Mouse (Mus musculus): ENCODE data around the gene Lrrn4. TPM values are rescaled to one million over a fixed set of nuclear protein-coding genes. Genes with fewer than 3 reads are reported as not detected.

Lrrn4 gene
- total and polyA plus RNA-seq, 3 experiments: not detected

DNA sequence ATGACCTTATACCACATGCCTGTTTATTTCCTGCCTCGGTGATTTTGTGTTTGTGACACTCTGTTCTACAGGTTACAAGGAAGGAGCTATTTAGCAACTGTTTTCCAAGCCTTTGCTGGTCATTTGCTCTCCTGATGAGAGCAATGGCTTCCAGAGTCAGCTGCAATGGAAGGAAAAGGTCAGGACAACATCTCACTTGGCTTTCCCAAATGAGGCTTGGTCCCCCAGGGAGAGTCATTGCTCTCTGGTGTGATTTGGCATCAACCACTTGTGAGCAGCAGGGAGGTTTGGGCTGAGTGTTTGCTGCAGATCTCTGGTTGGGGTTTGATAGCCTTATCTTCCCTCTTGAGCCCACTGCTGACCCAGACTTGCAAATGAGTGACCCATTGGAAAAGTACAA, 19.9 kb upstream of the Lrrn4 start:
- H3K9me3 ChIP-seq (replicated peaks; ENCODE audit: low read length): no peaks in the 10 kb centered on the region
- H3K4me1 ChIP-seq (ENCODE audit: control insufficient read depth in 1 of 2, insufficient read depth in 2 of 2): peaks cover 0 to 8% of the 10 kb centered on the region in 2 experiments; a peak in 2 of 4 replicates
- in situ Hi-C loops (cut with MboI; ENCODE audit: low pct_ligation_motif_present, low pct_unique_long_range_greater_than_20kb, low sequenced_read_pairs) (loop anchor here (5.0 to 25.0 kb wide), 3 partner anchors 53 to 588 kb away; partner anchors contain the start of gene Crls1), dilution Hi-C loops (cut with MboI; ENCODE audit: extremely low pct_ligation_motif_present, extremely low pct_unique_long_range_greater_than_20kb, low sequenced_read_pairs) (no loop called here)
- no peaks in the 10 kb centered on the region for H3K27me3 ChIP-seq (replicated peaks)
- H3K4me2 ChIP-seq (ENCODE audit: insufficient read depth, low read depth, poor library complexity, severe bottlenecking): no peak overlapping the region
- no peaks in the 10 kb centered on the region for H3K79me2 ChIP-seq (replicated peaks; ENCODE audit: control insufficient read depth, extremely low read depth, insufficient read depth, poor library complexity, severe bottlenecking)
- H3K27ac ChIP-seq (ENCODE audit: insufficient read depth, low read depth): no peak overlapping the region
- H3K36me3 ChIP-seq (replicated peaks in 1 of 2; ENCODE audit: control insufficient read depth in 1 of 2, insufficient read depth in 1 of 2, low read length in 1 of 2): no peaks in the 10 kb centered on the region
- H3K4me3 ChIP-seq (replicated peaks in 1 of 3; ENCODE audit: low read depth in 2 of 3, low read length in 2 of 3, poor library complexity in 1 of 3): no peak overlapping the region
- no peak for DNase-seq (ENCODE audit: extremely low read depth)
- no peak overlapping the region for H3K9ac ChIP-seq (ENCODE audit: insufficient read depth, low read depth)
- TF ChIP-seq CHD2 (IDR thresholded peaks at IDR 0.05; ENCODE audit: low read length) (no peak), E2F4 (IDR thresholded peaks at IDR 0.05; ENCODE audit: insufficient replicate concordance, low read depth, low read length) (no peak), EP300 (IDR thresholded peaks at IDR 0.05; ENCODE audit: low read length) (no peak), CTCF (conservative IDR thresholded peaks at IDR 0.05 in 1 of 2, IDR thresholded peaks at IDR 0.05 in 1 of 2; ENCODE audit: low read depth in 2 of 2, low read length in 2 of 2) (no peak), ELF1 (IDR thresholded peaks at IDR 0.05; ENCODE audit: low read depth, low read length) (no peak), MAZ (IDR thresholded peaks at IDR 0.05; ENCODE audit: low read depth, low read length) (no peak)

GRCm38 (mm10) chr2:132898211-132898610, 17.5 kb upstream of the Lrrn4 start:
- peaks cover 0 to 8% of the 10 kb centered on the region in 2 experiments; a peak in 2 of 4 replicates for H3K4me1 ChIP-seq (ENCODE audit: control insufficient read depth in 1 of 2, insufficient read depth in 2 of 2)
- no peak overlapping the region for H3K9ac ChIP-seq (ENCODE audit: insufficient read depth, low read depth)
- H3K79me2 ChIP-seq (replicated peaks; ENCODE audit: control insufficient read depth, extremely low read depth, insufficient read depth, poor library complexity, severe bottlenecking): no peaks in the 10 kb centered on the region
- no peaks in the 10 kb centered on the region for H3K9me3 ChIP-seq (replicated peaks; ENCODE audit: low read length)
- H3K27me3 ChIP-seq (replicated peaks): no peaks in the 10 kb centered on the region
- H3K4me2 ChIP-seq (ENCODE audit: insufficient read depth, low read depth, poor library complexity, severe bottlenecking): no peak overlapping the region
- TF ChIP-seq ZMIZ1 (IDR thresholded peaks at IDR 0.05; ENCODE audit: low read depth, low read length) (no peak), E2F4 (IDR thresholded peaks at IDR 0.05; ENCODE audit: insufficient replicate concordance, low read depth, low read length) (no peak), MAX (IDR thresholded peaks at IDR 0.05; ENCODE audit: low read length) (no peak), CTCF (conservative IDR thresholded peaks at IDR 0.05 in 1 of 2, IDR thresholded peaks at IDR 0.05 in 1 of 2; ENCODE audit: low read depth in 2 of 2, low read length in 2 of 2) (no peak), NELFE (IDR thresholded peaks at IDR 0.05; ENCODE audit: low read depth, low read length) (no peak), USF2 (conservative IDR thresholded peaks at IDR 0.05; ENCODE audit: low read depth, low read length) (no peak), KAT2A (IDR thresholded peaks at IDR 0.05; ENCODE audit: insufficient replicate concordance, low read length) (no peak), SMC3 (IDR thresholded peaks at IDR 0.05; ENCODE audit: low read depth, low read length) (no peak), USF1 (IDR thresholded peaks at IDR 0.05; ENCODE audit: low read depth, low read length) (no peak), MXI1 (IDR thresholded peaks at IDR 0.05; ENCODE audit: low read depth, low read length) (no peak), IRF4 (IDR thresholded peaks at IDR 0.05; ENCODE audit: low read depth, low read length) (no peak), HCFC1 (IDR thresholded peaks at IDR 0.05; ENCODE audit: low read depth, low read length) (no peak), ETS1 (conservative IDR thresholded peaks at IDR 0.05; ENCODE audit: low read depth, low read length) (no peak), POLR2A (IDR thresholded peaks at IDR 0.05; ENCODE audit: low read depth, low read length) (no peak), TBP (conservative IDR thresholded peaks at IDR 0.05; ENCODE audit: low read depth, low read length) (no peak), CHD1 (IDR thresholded peaks at IDR 0.05; ENCODE audit: low read depth, low read length) (no peak), EP300 (IDR thresholded peaks at IDR 0.05; ENCODE audit: low read length) (no peak), RCOR1 (conservative IDR thresholded peaks at IDR 0.05; ENCODE audit: low read depth, low read length) (no peak), RAD21 (IDR thresholded peaks at IDR 0.05; ENCODE audit: low read depth, low read length) (no peak), NRF1 (IDR thresholded peaks at IDR 0.05; ENCODE audit: low read depth, low read length) (no peak)
- in situ Hi-C loops (cut with MboI; ENCODE audit: low pct_ligation_motif_present, low pct_unique_long_range_greater_than_20kb, low sequenced_read_pairs) (no loop called here), dilution Hi-C loops (cut with MboI; ENCODE audit: extremely low pct_ligation_motif_present, extremely low pct_unique_long_range_greater_than_20kb, low sequenced_read_pairs) (no loop called here)
- no peaks in the 10 kb centered on the region for H3K36me3 ChIP-seq (replicated peaks in 1 of 2; ENCODE audit: control insufficient read depth in 1 of 2, insufficient read depth in 1 of 2, low read length in 1 of 2)
- H3K4me3 ChIP-seq (replicated peaks in 1 of 3; ENCODE audit: low read depth in 2 of 3, low read length in 2 of 3, poor library complexity in 1 of 3): no peak overlapping the region
- no peak overlapping the region for H3K27ac ChIP-seq (ENCODE audit: insufficient read depth, low read depth)
- no peak for DNase-seq (ENCODE audit: extremely low read depth)

All from CH12.LX (cell line).